Mouse (Mus musculus) embryonic fibroblast, embryonic 13.5 days (primary cell): Measurements from ENCODE around the gene Gm45837. TPM values are rescaled to one million over a fixed set of nuclear protein-coding genes. Genes with fewer than 3 reads are reported as not detected.
"Not testable (repeated sequence)": the region's sequence is repeated elsewhere in the genome, so short reads cannot be mapped to it uniquely, and the experiment has no call there.

ENCODE experiments used
- H3K27ac ChIP-seq: 2 replicates; pipeline ENCODE4 v1.5.1; 2012; ENCODE audit warnings: low read length, control low read depth, inconsistent platforms; ENCODE audit not compliant: insufficient read depth
- H3K4me1 ChIP-seq: 2 replicates; pipeline ENCODE4 v1.6.1; 2011; ENCODE audit warnings: low read length; ENCODE audit not compliant: control insufficient read depth, insufficient read depth
- H3K4me3 ChIP-seq: 2 replicates; pipeline ENCODE4 v1.5.1; 2011; ENCODE audit warnings: mild to moderate bottlenecking, control low read depth, low read length; ENCODE audit not compliant: insufficient read depth
- CTCF ChIP-seq: IDR thresholded peaks from 2 replicates; pipeline ENCODE4 v1.5.1; 2011; ENCODE audit warnings: mild to moderate bottlenecking, control low read depth, low read length, moderate library complexity, borderline replicate concordance; ENCODE audit not compliant: insufficient read depth
- POLR2A ChIP-seq: IDR thresholded peaks from 2 replicates; pipeline ENCODE4 v1.6.1; 2011; ENCODE audit warnings: low read depth, mild to moderate bottlenecking, control low read depth, low read length, moderate library complexity
- polyA plus RNA-seq: library from polyadenylated mRNA; stranded (reverse); fragments of >200 nt; gene quantifications from 2 replicates; pipeline ENCODE4 v1.2.4, GENCODE M21; 2011; ENCODE audit warnings: low read depth; ENCODE audit not compliant: missing spikeins, insufficient read length

Gm45837 gene
- polyA plus RNA-seq, 1 experiment = 0.54 TPM

DNA sequence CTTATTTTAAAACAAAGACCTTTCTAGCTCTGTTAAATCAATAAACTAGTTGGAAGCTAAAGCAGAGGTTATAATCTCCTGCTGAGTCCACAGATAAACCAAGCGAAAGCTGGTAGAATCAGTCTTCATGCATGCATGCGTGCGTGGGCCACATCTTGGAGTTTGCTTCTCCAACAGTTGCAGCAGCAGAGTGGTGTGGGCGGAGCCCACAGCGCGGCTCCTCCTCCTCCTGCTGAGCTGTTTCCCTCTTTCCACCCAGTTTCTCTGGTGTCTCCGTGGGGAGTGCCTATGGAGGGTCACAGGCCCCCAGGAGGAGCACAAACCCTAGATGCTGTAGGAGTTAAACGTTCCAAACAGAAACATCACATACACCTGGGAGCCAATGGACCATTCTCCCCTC is 126.9 kb downstream of the Gm45837 start:
- TF ChIP-seq CTCF (no peak), POLR2A (no peak)
- no peak overlapping the region for H3K4me3 ChIP-seq
- H3K4me1 ChIP-seq = peaks cover 2% of the 10 kb centered on the region; the same call in 1 of the 2 replicates

DNA sequence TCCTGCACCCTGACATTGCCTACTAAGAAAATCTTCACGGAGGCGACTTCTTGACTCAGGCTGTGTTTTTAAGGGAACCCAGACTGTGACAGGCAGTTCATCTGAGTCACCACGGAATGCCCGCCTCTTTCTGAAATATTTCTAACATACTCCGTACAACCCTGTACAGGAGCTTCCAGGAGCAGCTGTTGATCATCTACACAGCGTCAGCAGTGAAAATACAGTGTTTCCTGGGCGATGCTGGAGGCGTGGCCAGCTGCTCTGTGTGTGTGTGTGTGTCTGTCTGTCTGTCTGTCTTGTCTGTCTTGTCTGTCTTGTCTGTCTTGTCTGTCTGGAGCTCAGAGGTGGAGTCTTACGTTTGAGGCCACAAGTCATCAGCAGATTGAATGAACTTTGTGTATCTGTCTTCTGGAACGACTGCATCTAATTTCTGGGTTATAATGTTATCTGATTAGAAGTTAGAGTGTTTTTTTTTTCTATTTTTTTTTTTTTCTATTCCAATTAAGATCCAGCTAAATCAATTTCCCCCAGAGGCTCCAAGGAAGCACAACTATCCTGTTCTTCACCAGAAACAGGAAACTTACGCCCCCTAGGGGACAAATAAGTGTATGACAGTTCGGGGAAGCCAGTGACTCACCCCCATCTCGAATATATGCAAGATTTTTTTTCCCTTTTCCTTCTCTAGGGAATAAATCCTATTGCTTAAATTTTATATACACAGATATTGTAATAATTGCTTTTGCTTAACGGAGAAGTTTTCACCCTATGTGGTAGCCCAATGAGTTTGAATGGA is 127.7 kb downstream of the Gm45837 start:
- peaks cover 2% of the 10 kb centered on the region; the same call in 1 of the 2 replicates for H3K4me1 ChIP-seq
- no peak overlapping the region for H3K27ac ChIP-seq
- no peak for TF ChIP-seq POLR2A
- TF ChIP-seq CTCF = no peak
- H3K4me3 ChIP-seq = no peak overlapping the region

More for the DNA sequence above, 126.9 kb downstream of the Gm45837 start:
- H3K27ac ChIP-seq = no peak overlapping the region

DNA sequence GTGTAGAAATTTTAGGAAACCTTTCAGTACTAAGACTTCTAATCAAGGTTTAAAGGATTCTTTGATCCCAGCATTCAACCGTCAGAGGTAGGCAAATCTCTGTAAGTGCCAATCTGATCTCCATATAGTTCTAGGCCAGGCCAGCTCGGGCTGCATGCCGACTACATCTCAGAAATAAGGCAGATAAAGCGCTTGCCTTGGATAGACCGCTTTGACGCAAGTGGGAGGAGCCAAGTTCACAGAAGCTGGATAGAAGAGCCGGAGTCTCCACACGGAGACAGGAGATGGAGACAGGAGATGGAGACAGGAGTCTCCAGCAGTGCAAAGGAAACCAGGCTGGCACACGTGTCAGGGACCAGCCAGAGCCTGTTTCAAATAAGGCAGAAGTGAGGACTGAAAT is 129.1 kb downstream of the Gm45837 start:
- Histone ChIP-seq H3K4me3 (no peak overlapping the region), H3K27ac (no peak overlapping the region), H3K4me1 (peaks cover 2% of the 10 kb centered on the region; the same call in 1 of the 2 replicates)
- TF ChIP-seq CTCF = no peak
- no peak for TF ChIP-seq POLR2A

DNA sequence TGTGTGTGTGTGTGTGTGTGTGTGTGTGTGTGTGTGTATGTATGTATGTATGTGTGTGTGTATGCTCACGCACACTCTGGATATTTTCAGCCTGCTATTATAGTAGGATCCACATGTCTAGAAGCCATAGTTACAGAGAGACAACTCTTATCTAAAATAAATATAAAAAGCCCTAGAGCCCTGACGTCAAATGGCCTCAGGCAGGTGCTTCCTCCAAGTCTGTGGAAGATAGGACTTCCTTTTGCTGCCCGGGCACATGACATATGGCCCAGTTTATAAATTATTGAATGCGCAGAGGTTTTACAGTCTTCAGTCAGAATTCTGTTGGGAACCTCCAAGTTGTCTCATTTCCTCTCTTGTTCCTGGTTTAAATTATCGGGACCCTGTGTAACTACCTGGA is 130.0 kb downstream of the Gm45837 start:
- Histone ChIP-seq H3K4me3 (no peak overlapping the region), H3K27ac (no peak overlapping the region), H3K4me1 (peaks cover 2% of the 10 kb centered on the region; the same call in 1 of the 2 replicates)
- TF ChIP-seq POLR2A (no peak), CTCF (no peak)

DNA sequence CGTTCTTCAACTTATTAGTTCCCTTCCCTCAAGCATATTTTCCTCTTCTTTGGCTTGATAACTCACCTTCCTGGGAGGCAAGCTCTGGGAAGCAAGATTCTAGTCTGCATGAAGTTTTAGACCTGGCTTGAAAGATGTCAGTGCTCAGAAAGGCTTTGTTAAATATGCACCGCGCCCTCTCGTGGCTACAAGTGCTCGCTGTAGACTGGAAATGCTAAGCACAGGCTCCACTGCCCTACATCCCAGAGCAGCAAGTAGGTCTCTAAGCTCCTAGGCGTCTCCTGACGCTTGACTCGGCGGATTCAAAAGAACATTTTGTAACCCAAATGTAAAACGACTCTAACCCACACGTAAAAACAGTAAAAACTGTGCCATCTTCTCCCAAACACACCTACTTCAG is 130.4 kb downstream of the Gm45837 start:
- TF ChIP-seq POLR2A = no peak
- peak; percentile 75; the same call in 1 of the 2 replicates for TF ChIP-seq CTCF
- H3K4me3 ChIP-seq = no peak overlapping the region
- peaks cover 2% of the 10 kb centered on the region; the same call in 1 of the 2 replicates for H3K4me1 ChIP-seq
- H3K27ac ChIP-seq = no peak overlapping the region

DNA sequence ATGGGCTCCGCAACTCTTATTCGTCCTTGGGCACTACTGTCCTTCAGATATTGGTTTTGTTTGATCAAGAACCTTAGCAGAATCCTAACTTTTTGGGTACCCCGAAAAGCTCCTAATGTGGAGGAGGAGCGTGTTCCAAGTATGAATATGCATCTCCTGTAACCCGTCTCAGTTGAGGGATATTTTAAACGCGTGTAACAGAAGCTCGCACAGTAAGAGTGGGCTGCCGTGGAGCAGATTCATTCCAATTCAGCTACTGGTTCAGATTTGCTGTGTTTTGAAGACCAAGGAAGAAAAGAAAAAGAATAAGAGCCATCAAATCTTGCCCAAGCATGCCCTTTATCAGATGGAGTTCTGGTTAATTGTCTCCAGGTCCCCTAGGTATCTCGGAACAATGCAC is 131.0 kb downstream of the Gm45837 start:
- peaks cover 2% of the 10 kb centered on the region; the same call in 1 of the 2 replicates for H3K4me1 ChIP-seq
- H3K27ac ChIP-seq = no peak overlapping the region
- no peak for TF ChIP-seq POLR2A
- no peak for TF ChIP-seq CTCF
- no peak overlapping the region for H3K4me3 ChIP-seq

DNA sequence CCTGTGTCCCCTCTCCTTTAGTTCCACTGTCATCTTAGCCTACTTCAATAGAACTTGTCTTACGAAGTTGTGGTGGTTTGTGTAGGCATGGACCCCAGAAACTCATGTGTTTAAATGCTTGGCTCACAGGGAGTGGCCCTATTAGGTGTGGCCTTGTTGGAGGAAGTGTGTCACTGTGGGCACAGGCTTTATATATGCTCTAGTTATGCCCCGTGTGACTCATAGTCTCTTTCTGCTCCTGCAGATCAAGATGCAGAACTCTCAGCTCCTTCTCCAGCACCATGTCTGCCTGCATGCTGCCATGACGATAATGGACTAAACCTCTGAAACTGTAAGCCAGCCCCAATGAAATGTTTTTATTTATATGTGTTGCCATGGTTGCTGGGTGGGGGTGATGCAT is 137.0 kb downstream of the Gm45837 start:
- TF ChIP-seq POLR2A (no peak), CTCF (no peak)
- Histone ChIP-seq H3K27ac (no peak overlapping the region), H3K4me3 (no peak overlapping the region), H3K4me1 (peaks cover 10% of the 10 kb centered on the region)

DNA sequence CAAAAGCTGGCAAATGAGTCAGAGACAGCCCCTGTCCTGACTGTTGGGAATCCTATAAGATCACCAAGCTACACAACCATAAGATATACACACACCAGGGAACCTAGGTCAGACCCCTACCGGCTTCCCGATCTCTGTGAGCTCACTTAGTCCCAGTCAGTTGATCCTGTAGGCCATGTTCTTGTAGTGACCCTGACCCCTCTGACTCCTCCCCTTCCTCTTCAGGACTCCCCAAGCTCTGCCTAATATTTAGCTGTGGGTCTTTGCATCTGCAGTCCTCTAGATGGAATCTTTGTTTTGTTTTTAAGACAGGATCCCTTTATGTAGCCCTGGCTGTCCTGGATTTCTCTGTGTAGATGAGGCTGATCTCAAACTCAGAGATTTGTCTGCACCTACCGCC is 138.6 kb downstream of the Gm45837 start:
- H3K4me3 ChIP-seq = no peak overlapping the region
- H3K27ac ChIP-seq = no peak overlapping the region
- TF ChIP-seq POLR2A (no peak), CTCF (no peak)
- H3K4me1 ChIP-seq = peaks cover 10% of the 10 kb centered on the region

DNA sequence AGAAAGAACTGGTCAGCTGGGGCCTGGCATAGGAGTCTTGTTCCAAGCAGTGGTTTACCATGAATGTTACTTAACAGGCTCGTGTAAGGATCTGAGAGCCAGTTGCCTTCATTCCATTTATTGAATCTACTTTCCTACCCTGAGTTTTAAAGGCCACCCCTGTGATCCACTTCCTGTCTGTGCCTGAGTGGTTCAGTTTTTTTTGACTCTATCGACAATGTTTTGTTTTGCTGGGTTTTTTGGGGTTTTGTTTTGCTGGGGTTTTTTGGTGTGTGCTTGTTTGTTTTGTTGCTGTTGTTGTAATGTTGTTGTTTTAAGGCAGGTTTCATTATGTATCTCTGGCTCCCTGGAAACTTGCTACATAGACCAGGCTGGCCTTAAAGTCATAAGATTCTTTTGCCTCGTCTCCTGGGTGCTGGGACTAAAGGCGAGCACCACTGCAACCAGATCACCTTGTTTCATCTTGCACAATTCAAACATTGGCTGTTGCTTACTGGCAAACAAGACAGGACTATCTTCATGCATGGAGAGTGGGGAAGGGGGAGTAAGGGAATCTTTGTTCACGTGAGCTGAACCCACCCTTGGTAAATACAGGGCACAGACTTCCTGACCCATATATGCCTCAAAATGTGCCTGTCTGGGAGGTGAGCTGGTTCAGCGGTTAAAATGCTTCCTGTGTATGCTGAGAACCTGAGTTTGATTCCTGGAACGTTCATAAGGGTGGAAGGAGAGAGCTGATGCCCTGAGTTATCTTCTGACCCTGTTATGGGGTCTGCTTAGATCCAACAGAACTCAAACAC is 140.2 kb downstream of the Gm45837 start:
- Histone ChIP-seq H3K27ac (peak overlapping the region; percentile 14), H3K4me3 (no peak overlapping the region), H3K4me1 (peaks cover 10% of the 10 kb centered on the region)
- TF ChIP-seq CTCF = no peak
- no peak for TF ChIP-seq POLR2A

DNA sequence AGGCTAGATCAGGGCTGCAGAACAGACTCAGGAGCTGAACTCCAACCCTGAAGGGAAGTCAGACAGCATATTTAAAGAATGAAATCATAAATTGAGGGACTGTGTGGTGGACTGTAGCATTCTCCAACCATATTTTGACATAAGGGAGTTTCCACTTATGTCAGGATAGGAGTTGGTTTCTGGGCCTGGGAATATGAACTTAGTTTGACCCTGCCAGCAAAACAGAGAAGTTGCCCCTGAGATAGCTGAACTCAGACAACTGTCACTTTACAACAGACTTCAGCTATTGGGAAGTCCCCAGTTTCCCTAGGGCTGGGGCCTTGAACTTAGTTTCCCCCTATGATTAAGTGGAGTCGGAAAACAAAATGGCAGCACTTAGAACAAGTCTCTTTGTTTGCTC is 140.8 kb downstream of the Gm45837 start:
- no peak for TF ChIP-seq POLR2A
- no peak for TF ChIP-seq CTCF
- H3K4me1 ChIP-seq = peaks cover 10% of the 10 kb centered on the region
- no peak overlapping the region for H3K4me3 ChIP-seq
- peak overlapping the region; percentile 40; the same call in 1 of the 2 replicates for H3K27ac ChIP-seq

DNA sequence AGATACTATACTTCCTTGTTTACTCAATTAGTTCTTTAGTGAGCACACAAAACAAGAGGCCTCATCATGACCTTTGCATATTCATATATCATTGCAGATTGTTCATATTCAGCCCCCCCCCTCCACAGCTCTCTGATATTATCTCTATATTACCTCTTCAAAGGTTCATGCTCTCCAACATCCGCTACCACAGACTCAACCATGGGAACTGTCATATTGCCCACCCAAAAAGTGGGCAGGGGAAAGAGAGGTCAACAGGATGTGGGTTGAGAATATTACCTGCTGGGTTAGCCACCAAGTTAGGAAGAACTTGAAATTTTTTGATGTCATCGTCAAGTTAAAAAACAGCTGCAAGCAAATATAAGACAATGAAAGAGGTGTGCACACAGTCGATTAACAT is 144.8 kb downstream of the Gm45837 start:
- not testable (repeated sequence) for H3K4me3 ChIP-seq, H3K4me1 ChIP-seq, H3K27ac ChIP-seq
